Mouse (Mus musculus) cortical plate, adult 2 months (tissue): Measurements from ENCODE around the gene Dmpk.

Experiments
- CTCF ChIP-seq: fragments of 200-500 bp; IDR thresholded peaks from 2 replicates; pipeline ENCODE4 v1.5.1; 2011; ENCODE audit warnings: mild to moderate bottlenecking, control low read depth, low read length; ENCODE audit not compliant: insufficient read depth; ENCODE audit errors: extremely low read depth
- POLR2A ChIP-seq: fragments of 200-500 bp; IDR thresholded peaks from 2 replicates; pipeline ENCODE4 v1.6.1; 2011; ENCODE audit warnings: mild to moderate bottlenecking, low read length, control low read depth; ENCODE audit not compliant: insufficient read depth; ENCODE audit errors: extremely low read depth

DNA sequence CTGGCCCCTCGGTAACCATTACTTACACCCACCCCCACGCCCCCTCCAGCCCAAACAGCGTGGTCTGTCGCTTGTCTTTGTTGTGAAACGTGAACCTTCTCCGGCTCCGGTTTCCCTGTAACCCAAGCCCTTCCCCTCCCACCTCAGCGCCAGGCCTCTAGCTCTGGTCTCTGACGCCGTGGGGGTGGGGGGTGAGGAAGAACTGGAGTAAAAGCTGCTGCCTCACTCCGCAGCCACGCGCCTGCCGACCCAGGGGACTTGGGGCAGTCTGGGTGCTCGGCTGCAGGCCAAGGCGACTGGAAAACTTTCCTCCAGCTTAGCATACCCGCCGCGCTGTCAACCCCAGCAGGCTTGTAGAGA lies 12.1 kb downstream of the Dmpk start:
- TF ChIP-seq CTCF: no peak
- no peak for TF ChIP-seq POLR2A
